Mouse (Mus musculus): ENCODE data around the gene Stum. TPM values are rescaled to one million over a fixed set of nuclear protein-coding genes. Genes with fewer than 3 reads are reported as not detected.

Gene Stum
- total RNA-seq, 1 experiment from 2014 or later: not detected

DNA sequence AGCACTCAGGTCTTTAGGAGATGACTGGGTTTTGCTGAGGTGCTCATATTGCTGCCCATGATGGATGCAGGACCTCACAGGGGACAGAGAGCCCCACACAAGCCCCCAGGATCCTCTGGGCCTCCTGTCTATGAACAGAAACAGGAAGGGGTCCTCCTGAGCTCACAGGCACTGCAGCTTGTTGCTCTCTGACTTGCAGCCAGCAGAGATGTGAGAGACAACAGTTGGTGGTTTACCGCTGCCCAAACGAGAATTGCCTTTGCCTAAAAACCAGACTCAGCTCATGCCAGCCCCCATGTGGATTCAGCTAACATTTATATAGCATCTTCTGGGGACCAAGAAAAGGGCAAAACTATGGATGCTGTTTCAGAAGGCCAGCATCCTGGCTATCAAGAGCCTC, 33.7 kb downstream of the Stum start:
- ATAC-seq (replicated peaks in 1 of 2; ENCODE audit: insufficient read depth in 1 of 2, low FRiP score in 2 of 2, low TSS enrichment in 1 of 2, low read depth in 1 of 2, poor library complexity in 2 of 2, severe bottlenecking in 2 of 2): no peak

DNA sequence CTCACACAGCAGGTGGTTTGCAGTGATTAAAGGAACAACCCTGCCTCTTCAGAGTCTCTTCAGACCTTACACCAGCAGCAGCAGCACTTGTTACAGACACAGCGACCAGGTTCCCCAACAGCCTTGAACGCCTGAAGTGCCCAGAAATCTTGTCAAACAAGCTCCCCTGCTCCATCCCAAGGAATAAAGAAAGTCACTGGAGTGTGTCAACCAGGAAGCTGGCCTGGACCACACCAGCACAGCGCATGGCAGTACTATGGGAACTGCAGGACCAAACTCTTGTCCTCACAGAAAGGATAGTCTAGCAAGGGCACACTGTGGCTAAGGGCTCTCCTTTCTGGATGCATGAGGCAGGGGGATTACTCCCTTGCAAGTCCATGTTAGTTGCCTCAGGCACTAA, 38.9 kb downstream of the Stum start:
- ATAC-seq (replicated peaks in 1 of 2; ENCODE audit: insufficient read depth in 1 of 2, low FRiP score in 2 of 2, low TSS enrichment in 1 of 2, low read depth in 1 of 2, poor library complexity in 2 of 2, severe bottlenecking in 2 of 2): no peak

DNA sequence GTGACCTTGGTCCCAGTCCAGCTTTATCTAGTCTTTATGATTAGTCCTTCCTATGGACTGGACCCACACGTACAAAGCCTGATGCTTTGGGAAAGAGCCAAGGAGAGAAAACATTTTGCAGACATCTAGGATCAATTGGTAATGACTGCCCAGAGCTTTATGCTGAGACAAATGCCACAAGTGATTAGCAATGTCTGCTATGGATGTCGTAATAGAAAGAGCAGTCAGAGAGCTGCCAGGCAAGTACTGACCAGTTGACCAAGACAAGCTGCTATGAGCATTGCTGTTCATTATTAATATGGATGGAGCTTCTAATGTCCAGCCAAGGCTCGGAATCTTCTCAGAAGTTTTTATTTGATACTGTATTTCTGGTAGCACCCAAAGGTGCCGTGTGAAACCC, 43.8 kb downstream of the Stum start:
- no peak for ATAC-seq (replicated peaks in 1 of 2; ENCODE audit: insufficient read depth in 1 of 2, low FRiP score in 2 of 2, low TSS enrichment in 1 of 2, low read depth in 1 of 2, poor library complexity in 2 of 2, severe bottlenecking in 2 of 2)

DNA sequence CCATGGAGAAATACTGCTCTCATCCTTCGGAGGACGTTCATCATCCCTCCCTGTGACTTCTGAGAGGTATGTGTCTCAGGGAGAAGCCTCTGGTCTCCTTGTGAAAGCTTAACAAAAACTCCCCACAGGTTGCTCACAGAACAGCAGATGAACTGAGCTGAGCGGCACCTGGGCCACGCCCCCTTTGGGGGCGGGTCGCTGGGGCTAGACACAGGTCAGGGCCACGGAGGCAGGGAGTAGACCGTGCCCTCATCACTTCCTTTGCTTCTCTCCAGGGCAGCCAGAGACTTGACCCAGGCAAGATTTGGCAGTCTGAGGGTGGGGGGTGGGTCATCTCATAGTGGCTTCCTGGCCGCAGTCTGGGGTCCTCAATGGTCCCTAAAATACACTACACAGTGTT, 48.4 kb downstream of the Stum start:
- ATAC-seq (replicated peaks in 1 of 2; ENCODE audit: insufficient read depth in 1 of 2, low FRiP score in 2 of 2, low TSS enrichment in 1 of 2, low read depth in 1 of 2, poor library complexity in 2 of 2, severe bottlenecking in 2 of 2): no peak

DNA sequence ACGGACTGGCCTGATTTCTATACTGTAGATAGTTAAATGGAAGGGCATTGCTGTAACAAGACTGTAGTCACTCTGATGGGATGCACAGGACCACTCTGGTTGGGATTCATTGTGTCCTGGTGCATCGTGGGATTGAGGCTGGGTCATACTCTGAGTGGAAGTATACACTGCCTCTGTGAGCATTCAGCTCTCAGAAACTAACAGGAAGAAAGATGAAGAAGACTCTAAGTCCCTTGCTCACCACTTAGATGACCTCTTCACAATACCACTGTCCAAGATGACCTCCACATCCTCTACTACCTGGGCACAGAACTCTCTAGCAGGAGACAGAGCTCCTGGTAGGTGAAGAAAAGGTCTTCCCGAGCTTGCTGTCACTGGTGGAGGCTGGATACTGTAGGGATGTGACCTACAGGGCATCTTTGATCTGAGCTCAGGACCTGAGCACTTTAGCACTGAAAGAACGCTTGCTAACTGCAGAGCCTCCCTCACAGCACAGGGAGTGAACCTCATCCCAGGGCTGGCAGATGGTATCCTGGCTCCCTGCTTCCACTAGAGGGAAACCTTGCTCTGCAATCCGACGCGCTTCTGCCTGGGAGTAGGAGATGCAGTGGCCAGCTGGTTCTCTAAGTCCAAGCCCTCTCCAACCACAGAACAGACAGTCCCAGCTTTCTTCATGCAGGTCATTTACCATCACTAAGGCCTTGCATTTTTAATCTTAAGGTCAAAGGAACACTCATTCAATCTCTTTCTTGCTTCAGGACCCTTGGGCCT, 49.3 kb downstream of the Stum start:
- ATAC-seq (replicated peaks in 1 of 2; ENCODE audit: insufficient read depth in 1 of 2, low FRiP score in 2 of 2, low TSS enrichment in 1 of 2, low read depth in 1 of 2, poor library complexity in 2 of 2, severe bottlenecking in 2 of 2): peak; percentile 48 to 65

DNA sequence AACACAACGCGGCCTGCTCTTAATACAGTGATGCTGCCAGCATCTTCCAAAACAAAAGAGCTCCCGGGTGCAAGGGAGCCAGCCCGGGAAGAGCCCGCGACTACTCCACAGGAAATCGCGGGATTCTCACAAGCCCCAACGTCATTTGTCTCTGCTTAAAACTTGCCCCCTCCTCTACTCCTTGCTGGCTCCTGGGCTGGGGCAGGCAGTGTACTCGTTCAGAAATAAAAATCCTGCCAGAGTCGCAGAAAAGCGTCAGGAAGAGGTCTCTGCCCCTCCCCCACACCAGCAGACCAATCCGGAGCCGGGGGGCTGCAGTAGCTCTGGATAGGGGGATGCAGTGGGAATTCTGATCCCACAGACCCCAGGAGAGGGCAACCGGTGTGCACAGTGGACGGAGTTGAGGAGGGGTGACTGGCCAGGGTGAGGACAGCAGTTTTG, 50.2 kb downstream of the Stum start:
- ATAC-seq (replicated peaks in 1 of 2; ENCODE audit: insufficient read depth in 1 of 2, low FRiP score in 2 of 2, low TSS enrichment in 1 of 2, low read depth in 1 of 2, poor library complexity in 2 of 2, severe bottlenecking in 2 of 2): no peak

DNA sequence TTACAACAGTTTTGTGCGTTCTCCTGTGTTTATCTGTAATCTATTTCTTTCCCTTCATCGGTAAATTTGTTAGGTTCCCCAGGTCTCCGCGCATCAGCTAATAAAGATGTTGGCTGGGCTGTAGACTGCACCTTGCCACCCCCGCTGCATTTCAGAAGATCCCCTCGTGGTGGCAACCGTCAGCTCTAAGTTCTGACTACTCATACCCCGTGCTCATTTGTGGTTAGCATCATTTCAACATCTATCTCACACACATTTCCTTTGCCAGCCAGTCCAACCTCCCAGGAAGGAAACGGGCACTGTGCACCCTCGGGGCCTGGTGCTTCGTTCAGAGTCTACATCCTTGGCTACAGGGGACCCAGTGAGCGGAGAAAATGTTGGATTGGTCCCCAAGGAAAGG, 51.5 kb downstream of the Stum start:
- peak; percentile 82 to 86 for ATAC-seq (replicated peaks in 1 of 2; ENCODE audit: insufficient read depth in 1 of 2, low FRiP score in 2 of 2, low TSS enrichment in 1 of 2, low read depth in 1 of 2, poor library complexity in 2 of 2, severe bottlenecking in 2 of 2)

DNA sequence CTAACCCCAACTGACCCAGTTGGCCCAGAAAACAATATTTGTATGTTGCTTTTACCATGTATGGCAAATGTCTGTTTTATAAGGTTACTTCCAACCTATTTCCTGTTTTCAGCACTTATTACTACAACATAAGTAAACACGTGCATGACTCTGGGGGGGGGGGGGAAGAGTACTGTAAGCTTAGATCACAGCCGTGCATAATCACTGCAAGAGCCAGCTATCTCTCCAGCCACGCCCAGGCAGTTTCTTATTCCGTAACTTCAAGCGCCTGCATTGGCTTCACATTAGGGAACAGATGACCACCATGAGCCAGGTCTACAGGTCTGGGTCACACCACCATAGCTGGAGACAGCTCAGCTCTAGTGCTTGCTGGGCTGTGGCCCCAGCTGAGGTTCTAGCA, 53.5 kb downstream of the Stum start:
- no peak for ATAC-seq (replicated peaks in 1 of 2; ENCODE audit: insufficient read depth in 1 of 2, low FRiP score in 2 of 2, low TSS enrichment in 1 of 2, low read depth in 1 of 2, poor library complexity in 2 of 2, severe bottlenecking in 2 of 2)

DNA sequence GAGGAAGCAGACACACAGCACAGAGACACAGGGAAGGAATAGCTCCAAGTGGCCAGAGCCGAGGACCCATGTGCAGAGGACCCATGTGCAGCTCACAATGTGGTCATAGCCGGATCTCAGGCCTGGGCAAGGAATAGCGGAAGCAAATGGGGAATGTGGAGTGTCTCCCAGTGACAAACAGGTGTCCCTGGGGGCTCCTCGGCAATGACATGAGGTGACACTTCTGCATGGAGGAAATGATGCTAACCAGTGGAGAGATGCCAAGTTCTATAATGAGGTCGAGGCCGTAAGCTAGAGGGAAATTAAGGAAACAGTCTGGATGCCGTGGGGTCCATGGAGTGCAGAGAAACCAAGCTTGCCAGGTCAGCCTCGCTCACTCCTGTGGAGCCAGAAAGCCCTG, 54.4 kb downstream of the Stum start:
- ATAC-seq (replicated peaks in 1 of 2; ENCODE audit: insufficient read depth in 1 of 2, low FRiP score in 2 of 2, low TSS enrichment in 1 of 2, low read depth in 1 of 2, poor library complexity in 2 of 2, severe bottlenecking in 2 of 2): no peak

DNA sequence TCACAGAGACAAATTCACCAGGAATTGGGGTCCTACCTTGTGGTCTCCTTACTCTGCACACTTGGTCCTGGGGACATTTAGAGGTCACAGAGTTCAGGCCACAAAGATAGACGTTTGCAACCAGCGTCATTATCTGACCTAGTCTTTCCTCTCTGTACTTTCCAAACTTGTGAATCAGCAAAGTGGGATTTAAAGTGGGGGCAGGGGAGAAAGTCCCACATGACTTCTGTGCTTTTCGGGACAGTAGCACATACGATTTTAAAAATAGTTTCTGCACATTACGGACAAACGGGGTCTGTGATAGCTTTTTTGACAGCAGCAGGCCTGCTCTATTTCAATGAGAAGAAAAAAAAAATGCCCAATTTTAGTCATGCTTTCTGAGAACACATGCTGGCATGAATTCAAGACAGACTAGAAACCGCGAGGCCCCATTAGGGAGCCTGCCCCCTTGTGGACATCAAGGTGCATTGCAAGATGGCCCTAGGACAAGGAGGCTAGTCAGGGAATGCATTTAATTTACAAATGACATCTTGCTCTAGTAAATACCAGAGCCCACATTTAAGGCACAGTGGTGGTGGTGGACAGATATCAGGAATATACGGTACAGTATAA, 55.1 kb downstream of the Stum start:
- ATAC-seq (replicated peaks in 1 of 2; ENCODE audit: insufficient read depth in 1 of 2, low FRiP score in 2 of 2, low TSS enrichment in 1 of 2, low read depth in 1 of 2, poor library complexity in 2 of 2, severe bottlenecking in 2 of 2): peak in 1 of 2 experiments; percentile 33; a peak in 1 of 4 replicates

DNA sequence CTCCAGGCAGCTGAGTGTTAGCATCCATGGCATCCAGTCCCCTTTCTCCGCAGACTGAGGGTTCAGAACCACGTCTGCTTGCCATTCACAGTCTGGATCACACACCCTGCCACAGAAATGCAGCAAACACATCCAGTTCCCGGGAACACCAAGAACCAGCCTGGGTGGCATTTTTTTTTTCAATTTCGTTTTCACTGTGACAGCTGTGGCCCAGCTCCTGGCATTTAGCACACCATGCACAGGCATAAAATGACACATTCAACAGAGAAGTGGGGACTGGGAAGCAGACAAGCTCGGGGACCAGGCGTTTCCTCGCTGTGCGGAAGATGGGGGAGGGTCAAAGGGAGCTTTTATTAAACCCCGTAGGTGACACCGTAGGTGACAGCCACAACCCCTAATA, 55.6 kb downstream of the Stum start:
- no peak for ATAC-seq (replicated peaks in 1 of 2; ENCODE audit: insufficient read depth in 1 of 2, low FRiP score in 2 of 2, low TSS enrichment in 1 of 2, low read depth in 1 of 2, poor library complexity in 2 of 2, severe bottlenecking in 2 of 2)

DNA sequence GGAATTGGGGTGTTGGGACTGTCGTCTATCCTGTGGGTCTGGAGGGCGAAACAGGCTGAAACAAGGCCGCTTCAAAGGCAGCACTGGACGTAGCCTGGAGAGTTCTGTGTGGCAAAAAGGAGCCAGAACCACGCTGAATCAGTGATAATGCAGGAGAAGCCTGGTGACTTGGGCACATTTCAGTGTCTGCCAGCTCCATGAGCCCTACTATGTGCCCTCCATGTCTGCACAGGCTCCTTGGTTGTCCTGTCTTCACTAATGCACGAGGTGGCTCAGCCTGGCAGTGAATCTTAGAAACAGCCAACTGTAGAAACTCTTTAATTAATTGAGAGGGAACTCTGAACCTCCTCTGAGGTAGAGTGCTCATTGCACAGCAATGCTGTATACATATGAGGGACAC, 56.9 kb downstream of the Stum start:
- no peak for ATAC-seq (replicated peaks in 1 of 2; ENCODE audit: insufficient read depth in 1 of 2, low FRiP score in 2 of 2, low TSS enrichment in 1 of 2, low read depth in 1 of 2, poor library complexity in 2 of 2, severe bottlenecking in 2 of 2)

DNA sequence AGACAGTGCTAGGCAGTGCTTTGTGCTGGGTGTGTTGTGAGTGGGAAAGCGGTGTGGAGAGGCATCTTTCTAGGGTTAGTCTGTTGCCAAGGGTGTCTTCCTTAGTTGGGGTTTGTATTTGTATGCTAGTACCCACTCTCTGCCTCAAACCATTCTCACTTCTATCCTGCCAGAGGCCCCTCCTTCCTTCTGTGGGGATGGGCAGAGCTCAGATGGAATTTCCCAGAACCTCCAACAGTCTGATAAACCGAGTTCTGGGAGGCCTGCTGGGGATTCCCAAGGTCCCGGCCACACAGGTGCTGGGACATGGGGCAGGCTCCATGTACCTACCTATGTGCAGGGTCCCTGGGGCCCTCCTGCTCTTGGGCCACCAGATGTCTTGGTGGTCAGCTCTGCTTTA, 59.4 kb downstream of the Stum start:
- no peak for ATAC-seq (replicated peaks in 1 of 2; ENCODE audit: insufficient read depth in 1 of 2, low FRiP score in 2 of 2, low TSS enrichment in 1 of 2, low read depth in 1 of 2, poor library complexity in 2 of 2, severe bottlenecking in 2 of 2)

DNA sequence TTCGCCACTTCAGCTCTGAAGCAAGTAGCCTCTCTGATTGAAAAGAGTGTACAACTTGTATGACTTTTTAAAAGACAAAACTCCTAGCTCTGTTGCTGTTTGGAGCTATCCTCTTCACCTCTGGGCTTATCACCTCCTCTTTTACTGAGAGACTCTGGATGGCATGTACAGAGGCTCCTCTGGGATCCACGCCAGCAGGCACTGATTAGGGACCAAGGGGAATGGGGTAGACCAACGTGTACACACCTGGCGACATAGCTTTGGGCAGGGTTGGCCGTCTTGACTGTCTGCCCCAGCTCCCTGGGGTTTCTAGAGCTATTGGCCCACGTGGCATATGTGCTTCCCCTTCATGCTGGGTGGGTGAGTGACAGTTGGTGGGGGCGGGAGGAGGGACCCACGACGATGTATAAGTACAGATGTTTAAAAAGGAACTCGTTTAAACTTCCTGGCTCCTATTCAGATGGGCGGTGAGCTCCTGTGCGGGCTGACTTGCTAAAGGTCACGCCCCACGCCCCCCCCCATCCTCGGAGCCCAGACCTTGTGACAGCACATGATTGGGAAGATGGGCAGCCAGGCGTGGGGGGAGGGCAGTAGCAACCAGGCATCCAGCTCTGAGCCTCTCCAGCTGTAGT, 60.2 kb downstream of the Stum start:
- ATAC-seq (replicated peaks in 1 of 2; ENCODE audit: insufficient read depth in 1 of 2, low FRiP score in 2 of 2, low TSS enrichment in 1 of 2, low read depth in 1 of 2, poor library complexity in 2 of 2, severe bottlenecking in 2 of 2): peak; percentile 44 to 57

DNA sequence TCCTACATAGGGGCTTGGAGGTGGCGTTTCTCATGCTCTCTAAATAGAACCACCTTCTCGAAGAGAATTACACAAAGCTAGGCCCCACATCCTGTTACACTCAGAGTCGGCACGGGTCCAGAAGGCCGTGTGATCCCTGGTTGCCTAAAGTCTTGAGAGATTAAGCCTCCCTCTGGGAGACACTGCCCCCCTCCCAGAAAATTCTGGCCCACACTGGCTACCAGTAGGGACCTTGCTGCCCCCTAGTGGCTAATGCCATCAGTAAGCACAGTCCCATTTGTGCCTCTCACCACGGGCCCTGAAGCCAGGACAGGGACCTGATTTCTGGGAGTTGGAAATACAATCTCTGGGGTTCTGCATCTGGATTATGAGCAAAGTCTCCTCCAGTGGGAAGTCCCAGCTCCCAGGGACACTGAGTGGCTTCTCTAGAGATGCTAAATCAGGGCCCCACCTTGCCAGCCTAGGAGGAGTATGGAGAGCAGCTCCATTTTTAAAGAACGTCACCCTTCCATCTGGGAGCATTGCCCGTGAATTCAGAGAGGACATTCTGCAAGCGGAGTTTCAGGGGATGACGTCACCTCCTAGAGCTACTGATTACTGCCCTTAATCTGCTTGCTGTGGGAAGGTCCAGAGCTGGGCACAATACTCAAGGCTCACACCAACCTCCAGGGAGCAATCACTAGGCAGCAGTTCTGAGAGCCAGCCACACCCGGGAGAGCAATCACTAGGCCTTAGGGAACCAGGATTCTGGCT, 61.1 kb downstream of the Stum start:
- ATAC-seq (replicated peaks in 1 of 2; ENCODE audit: insufficient read depth in 1 of 2, low FRiP score in 2 of 2, low TSS enrichment in 1 of 2, low read depth in 1 of 2, poor library complexity in 2 of 2, severe bottlenecking in 2 of 2): peak; percentile 49 to 73; a peak in 3 of 4 replicates

DNA sequence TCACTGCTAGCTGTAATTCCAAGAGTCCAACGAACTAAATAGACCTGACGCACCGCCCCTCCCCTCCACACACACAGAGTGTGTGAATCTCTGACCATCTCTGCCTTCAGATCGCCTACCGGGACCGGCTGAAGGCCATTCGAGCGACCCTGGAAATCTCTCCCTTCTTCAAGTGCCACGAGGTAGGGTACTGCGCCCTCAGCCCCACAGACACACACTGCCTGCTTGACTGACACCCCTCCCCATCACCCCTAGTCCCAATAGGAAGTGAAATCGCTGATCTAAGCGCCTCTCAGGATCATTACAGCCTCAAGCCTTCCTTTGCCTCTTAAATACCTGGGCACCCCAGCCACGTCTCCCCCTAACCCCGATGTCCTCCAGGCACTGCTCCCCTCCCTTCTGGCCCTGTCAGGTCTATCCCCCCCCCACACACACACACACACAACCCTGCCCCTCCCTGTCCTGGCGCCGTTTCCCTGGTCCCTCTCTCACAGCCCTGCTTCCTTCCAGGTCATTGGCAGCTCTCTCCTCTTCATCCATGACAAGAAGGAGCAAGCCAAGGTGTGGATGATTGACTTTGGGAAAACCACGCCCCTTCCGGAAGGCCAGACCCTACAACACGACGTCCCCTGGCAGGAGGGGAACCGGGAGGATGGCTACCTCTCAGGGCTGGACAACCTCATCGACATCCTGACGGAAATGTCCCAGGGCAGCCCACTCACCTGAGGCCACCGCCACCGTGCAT, 62.0 kb downstream of the Stum start:
- ATAC-seq (replicated peaks in 1 of 2; ENCODE audit: insufficient read depth in 1 of 2, low FRiP score in 2 of 2, low TSS enrichment in 1 of 2, low read depth in 1 of 2, poor library complexity in 2 of 2, severe bottlenecking in 2 of 2): no peak

DNA sequence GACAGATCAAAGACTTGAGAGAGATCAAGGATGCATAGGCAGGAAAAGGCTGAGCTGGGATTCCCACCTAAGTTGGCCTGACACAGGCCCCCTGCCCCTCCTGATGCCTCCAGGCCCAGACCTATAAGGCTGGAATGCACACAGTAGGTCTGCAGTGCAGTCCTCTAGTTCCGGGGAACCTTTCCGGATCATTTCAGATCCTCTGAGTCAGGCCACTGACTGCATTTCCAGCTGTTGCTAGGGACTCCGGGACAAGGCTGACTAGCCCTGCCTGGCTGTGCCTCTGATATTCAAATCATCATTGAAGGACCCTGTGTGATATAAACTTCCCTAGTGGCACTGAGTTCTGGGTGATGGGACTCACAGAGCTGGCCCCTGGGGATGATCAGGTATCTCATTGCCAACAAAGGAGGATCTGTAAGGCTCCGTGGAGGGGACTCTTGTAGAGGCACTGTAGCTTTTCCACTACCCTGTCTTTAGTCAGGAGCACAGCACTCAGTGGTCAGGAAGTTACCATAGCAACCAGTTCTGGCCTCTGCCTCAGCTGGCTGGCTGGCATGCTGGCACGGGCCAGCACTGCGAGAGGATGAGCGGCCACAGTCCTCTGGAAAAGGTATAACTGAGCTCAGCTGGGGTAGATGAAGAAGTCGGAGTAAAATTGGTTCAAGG, 62.7 kb downstream of the Stum start:
- ATAC-seq (replicated peaks in 1 of 2; ENCODE audit: insufficient read depth in 1 of 2, low FRiP score in 2 of 2, low TSS enrichment in 1 of 2, low read depth in 1 of 2, poor library complexity in 2 of 2, severe bottlenecking in 2 of 2): no peak

All from hematopoietic stem cell, adult 5-6 weeks (primary cell).